Mouse (Mus musculus): Measurements from ENCODE around the gene Prkce.

Gene Prkce

GRCm38 (mm10) chr17:86167320-86168230 is at the start of gene Prkce:
Prkce (plus strand) TSS chr17:86167785.
- peak; percentile 88 for DNase-seq

GRCm38 (mm10) chr17:86123146-86123545 is 44.4 kb upstream of the Prkce start:
- no peak for DNase-seq

GRCm38 (mm10) chr17:86125908-86126307 is 41.7 kb upstream of the Prkce start:
- DNase-seq = no peak

GRCm38 (mm10) chr17:86128198-86128597 is 39.4 kb upstream of the Prkce start:
- DNase-seq = no peak

GRCm38 (mm10) chr17:86132534-86132933 is 35.1 kb upstream of the Prkce start:
- DNase-seq = peak; percentile 3

- DNase-seq = no peak
Measured at GRCm38 (mm10) chr17:86134461-86134860, 33.1 kb upstream of the Prkce start.

- DNase-seq = no peak
Measured at GRCm38 (mm10) chr17:86135835-86136234, 31.8 kb upstream of the Prkce start.

- no peak for DNase-seq
Measured at GRCm38 (mm10) chr17:86144537-86145078, 23.0 kb upstream of the Prkce start.

- peak; percentile 97 for DNase-seq
Measured at GRCm38 (mm10) chr17:86145079-86145951, 22.3 kb upstream of the Prkce start, which contains the start of gene Srbd1. Srbd1 (minus strand) TSS chr17:86145175.

GRCm38 (mm10) chr17:86149726-86150125 is 17.9 kb upstream of the Prkce start:
- DNase-seq = no peak

- DNase-seq = peak; percentile 55
Measured at GRCm38 (mm10) chr17:86150867-86151348, 16.7 kb upstream of the Prkce start.

- no peak for DNase-seq
Measured at GRCm38 (mm10) chr17:86156999-86157398, 10.6 kb upstream of the Prkce start.

- DNase-seq = no peak
Measured at GRCm38 (mm10) chr17:86162672-86163071, 4.9 kb upstream of the Prkce start.

GRCm38 (mm10) chr17:86164416-86164815 is 3.2 kb upstream of the Prkce start:
- no peak for DNase-seq

GRCm38 (mm10) chr17:86166051-86166566 is 1.5 kb upstream of the Prkce start:
- DNase-seq = no peak

GRCm38 (mm10) chr17:86166567-86167319 is 842 bp upstream of the Prkce start:
- peak; percentile 92 for DNase-seq

- DNase-seq = peak; percentile 40
Measured at GRCm38 (mm10) chr17:86168231-86168981, 821 bp downstream of the Prkce start.

- no peak for DNase-seq
Measured at GRCm38 (mm10) chr17:86169092-86169491, 1.5 kb downstream of the Prkce start.

GRCm38 (mm10) chr17:86170164-86170958 is 2.8 kb downstream of the Prkce start:
- no peak for DNase-seq

- no peak for DNase-seq
Measured at GRCm38 (mm10) chr17:86175516-86175915, 7.9 kb downstream of the Prkce start.
